Mouse (Mus musculus) R1 (cell line): ENCODE measurements around the gene Smyd3.

Experiments used
- DNase-seq: peaks from one replicate; pipeline ENCODE4 v3.0.0-alpha.2; 2018; ENCODE audit warnings: low read depth, low spot score

The Smyd3 gene

GRCm38 (mm10) chr1:179519901-179520300 is 2.1 kb upstream of the Smyd3 start:
- DNase-seq: no peak

DNA sequence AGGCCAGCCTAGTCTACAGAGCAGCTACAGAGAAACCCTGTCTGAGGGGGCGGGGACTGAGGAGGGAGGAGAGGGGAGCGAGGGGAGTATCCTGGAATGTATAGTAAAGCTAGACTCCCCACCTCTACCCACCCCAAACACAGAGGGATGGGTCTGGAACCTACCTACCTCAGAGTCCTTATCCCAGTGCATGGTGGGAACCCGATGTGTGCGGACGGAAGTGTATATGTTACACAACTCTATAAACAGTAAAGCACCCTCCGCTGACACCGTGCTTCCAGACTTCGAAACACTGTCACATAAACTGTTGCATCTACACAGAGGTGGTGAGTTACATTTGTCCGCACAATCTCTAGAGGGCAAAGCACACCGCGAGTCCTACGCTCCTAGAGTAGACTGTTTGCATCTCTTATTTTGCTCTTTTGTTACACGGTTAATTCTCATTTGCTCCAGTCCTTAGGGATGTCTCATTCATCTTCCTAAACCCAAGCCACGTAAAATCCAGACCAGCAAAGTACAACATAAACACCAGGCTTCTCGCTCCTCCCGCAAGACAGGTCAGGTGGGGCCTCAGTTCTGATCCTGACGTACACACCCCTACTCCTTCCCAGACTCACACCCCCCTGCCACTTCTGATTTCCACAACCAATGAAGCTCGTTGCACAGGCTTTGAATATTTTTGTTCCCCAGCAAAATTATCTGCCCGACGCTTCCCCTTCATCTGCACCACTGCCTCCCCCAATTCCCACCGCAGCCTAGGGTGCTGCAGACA is 714 bp downstream of the Smyd3 start:
- DNase-seq: peak; percentile 82

GRCm38 (mm10) chr1:179511895-179512294 is 5.9 kb downstream of the Smyd3 start:
- no peak for DNase-seq

DNA sequence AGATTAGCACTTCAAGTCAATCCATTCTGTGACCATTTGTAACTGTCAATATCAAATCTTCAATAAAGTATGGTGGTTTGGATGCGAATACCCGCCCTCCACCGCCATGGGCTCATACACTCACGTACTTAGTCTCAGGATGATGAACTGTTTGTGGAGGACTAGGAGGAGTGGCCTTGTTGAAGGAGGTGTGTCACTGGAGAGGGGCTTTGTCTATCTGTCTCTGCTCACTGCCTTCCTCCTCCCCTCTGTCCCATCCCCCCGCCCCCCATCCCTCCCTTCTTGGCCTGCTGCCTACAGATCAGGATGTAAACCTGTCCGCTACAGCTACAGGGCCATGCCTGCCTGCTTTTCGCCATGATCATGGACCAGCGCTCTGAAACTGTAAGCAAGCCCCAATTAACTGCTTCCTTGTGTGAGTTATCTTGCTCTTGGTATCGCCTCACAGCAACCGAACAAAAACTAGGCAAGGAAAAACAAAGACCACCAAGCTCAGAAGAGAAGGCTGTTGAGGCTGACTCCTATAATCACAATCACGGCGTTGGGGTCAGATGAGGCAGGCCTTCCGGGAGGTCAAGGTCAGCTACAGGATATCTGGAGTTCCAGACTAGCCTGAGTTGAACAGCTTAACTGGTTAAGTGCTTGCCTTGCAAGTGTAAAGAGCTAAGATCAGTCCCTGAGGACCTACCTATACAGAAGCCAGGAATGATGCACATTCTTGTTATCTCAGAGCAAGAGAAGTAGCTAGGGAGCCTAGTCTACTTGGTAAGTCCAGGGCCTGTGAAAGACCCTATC is 7.1 kb downstream of the Smyd3 start:
- peak; percentile 93 for DNase-seq

- DNase-seq: peak; percentile 77
These were observed 11.1 kb downstream of the Smyd3 start for GRCm38 (mm10) chr1:179506530-179507315.

DNA sequence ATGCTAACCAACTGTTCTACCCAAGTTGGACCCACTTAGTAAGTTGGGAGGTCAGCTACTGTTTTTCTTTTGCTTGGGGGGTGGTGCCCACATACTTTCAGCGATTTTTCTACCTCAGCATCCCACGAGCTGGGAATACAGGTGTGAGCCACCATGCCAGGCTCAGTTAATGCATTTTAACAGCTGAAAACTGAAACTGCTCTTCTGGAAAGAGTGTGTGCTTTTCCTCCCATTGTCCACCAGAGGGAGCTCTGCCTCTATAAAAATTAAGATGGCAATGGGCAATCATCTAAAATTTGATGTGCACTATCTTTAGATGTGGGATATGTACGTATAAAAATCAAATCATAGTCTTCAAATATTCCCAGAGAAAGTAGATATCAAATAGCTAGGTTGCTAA is 15.3 kb downstream of the Smyd3 start:
- DNase-seq: peak; percentile 45

GRCm38 (mm10) chr1:179499257-179499656 is 18.6 kb downstream of the Smyd3 start:
- no peak for DNase-seq

GRCm38 (mm10) chr1:179492908-179493307 is 24.9 kb downstream of the Smyd3 start:
- DNase-seq: no peak

DNA sequence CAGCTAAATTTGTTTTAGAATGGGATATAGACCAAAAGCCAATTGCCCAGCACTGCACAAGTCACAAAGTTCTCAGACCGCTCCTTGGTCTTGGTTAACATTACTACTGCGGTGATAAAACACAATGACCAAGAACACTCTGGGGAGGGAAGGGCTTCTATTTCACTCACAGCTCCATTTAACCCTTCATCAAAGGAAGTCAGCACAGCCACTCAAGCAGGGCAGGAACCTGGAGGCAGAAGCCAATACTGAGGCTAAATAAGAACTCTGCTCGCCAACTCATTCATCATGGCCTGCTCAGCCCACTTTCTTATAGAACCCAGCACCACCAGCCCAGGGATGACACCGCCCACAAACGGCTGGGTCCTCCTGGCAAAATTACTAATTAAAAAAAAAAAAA is 29.3 kb downstream of the Smyd3 start:
- DNase-seq: no peak

DNA sequence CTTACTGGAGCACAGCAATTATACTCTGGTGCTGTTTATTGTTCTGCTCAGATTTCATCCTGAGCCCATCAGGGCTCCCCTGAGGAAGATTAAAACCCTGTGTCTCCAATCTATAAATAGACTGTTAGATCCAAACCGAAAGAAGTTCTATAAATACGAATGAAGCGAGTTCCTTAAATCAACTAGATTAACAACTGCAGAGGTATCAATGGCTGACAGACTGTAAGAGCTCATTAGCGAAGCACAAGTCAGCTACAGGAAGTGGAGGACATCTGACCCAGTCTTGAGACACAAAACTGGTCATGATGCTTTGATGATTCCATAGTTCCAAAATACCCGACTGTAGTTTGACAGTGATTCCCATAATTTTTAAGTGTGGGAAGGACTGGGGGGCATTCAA is 29.9 kb downstream of the Smyd3 start:
- DNase-seq: no peak

GRCm38 (mm10) chr1:179487238-179487637 is 30.6 kb downstream of the Smyd3 start:
- peak; percentile 75 for DNase-seq

DNA sequence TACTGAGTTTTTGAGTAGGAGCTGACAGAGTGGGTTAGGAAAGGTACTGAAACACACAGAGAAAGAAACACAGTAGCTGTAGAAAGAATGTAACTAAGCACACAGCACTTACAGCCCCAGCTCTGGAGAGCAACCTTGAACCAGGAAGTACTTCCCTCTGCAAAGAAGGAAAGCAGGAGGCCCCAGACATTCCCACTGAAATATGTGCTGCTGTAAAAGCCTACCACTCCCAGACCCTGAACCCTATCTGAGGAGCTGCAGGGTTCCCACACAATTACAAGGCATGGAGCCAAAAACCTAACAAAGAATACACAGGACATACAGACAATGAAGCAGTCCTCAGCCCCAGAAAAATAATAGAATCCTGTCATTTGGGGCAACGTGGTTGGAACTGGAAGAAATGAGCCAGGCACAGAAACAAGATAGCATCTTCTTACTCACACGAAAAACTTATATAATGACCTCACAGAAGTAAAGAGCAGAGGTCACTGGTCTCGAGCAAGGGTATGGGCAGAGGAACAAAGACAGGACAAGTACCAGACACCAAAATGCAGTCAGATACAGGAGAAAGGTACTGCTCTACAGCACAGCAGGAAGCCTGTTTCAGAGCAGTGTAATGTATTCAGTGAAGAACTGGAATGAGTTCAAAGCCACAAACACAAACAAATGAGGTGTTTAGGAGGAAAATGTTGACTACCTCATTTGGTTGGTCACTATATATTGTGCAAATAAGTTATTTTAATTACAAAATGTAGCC is 31.9 kb downstream of the Smyd3 start:
- DNase-seq: peak; percentile 59

DNA sequence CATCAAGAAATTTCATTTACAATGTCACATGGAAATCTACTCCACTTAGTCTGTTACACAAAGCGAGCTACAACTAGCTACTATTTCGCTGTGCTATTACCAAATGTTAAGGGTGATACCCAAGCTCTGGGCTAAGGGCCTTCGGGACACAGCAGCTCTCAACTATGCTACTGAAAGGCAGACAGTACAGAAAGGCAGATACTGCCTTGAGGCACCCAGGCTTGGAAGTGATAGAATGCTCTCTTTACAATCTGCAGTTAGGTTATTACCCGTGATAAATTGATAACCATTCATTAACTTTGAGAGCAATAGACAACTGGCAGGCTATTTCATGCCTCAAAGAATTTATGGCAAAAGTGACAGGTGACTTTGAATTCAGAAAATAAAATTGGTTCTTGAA is 37.0 kb downstream of the Smyd3 start:
- DNase-seq: no peak

GRCm38 (mm10) chr1:179477157-179477902 is 40.5 kb downstream of the Smyd3 start:
- DNase-seq: peak; percentile 76

DNA sequence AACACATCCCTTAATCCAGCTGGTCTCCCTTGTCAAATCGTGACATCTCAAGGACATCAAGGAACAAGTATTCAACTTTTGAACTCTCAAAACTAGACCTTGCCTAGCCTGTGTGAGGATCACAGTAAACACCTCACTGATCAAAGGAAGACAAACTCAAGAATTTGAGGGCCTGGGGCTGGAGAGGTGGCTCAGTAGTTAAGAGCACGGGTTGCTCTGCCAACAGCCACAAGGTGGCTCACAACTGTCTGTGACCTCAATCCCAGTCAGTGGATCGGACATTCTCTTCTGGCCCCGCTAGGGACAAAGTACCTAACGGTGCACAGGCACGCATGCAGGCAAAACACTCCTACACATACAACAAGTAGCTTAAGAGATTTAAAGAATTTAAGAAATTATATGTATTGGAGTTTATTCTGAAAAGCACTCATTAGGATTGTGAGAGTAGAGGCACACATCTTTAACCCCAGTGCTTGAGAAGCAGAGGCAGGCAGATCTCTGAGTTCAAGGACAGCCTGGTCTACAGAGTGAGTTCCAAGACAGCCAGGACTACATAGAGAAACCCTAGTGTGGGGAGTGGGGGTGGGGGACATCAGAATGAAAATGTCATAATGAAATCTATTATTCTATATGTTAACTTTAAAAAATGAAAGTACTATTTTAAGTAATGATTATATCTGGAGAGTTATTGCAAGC is 41.2 kb downstream of the Smyd3 start:
- DNase-seq: peak; percentile 79

DNA sequence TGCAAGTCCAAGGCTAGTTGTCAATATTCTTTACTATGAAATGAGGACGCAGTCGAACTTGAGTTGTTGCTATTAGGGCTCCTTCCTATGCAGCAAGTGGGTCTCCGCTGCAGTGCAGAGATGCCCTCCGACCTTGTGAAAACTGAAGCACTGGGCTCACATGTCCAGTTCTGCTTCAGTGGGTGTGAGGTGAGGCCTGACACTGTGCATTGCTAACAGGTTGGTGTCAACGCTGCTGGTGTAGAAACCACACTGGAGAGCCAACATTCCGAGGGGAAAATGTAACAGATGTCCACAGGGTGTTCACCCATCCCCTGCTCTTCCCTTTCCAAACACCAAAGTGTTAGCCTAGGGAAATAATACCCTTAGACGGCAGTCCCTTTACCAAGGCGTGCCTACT is 43.1 kb downstream of the Smyd3 start:
- no peak for DNase-seq

GRCm38 (mm10) chr1:179473920-179474643 is 43.8 kb downstream of the Smyd3 start:
- DNase-seq: no peak

DNA sequence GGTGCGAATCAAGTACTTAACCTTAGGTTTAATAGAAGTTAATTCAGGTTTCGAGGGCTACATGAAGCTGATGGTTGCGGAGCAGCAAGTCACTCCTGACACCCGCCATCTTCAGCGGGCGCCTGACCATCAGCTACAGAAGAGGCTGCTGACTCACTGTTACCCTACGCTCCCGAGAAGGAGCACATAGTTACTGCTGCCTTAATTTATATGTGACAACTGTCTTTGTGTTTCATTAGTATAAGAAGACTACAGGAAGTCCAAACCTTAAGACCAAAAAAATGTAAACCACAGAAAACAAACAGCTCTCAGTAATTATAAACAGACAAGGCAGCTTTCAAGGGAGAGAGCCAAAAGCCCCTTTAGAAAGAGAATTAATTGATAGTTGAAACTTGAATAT is 49.9 kb downstream of the Smyd3 start:
- DNase-seq: no peak

GRCm38 (mm10) chr1:179462376-179462775 is 55.5 kb downstream of the Smyd3 start:
- peak; percentile 35 for DNase-seq
